Mouse (Mus musculus): ENCODE data around the gene Clasrp. TPM values are rescaled to one million over a fixed set of nuclear protein-coding genes. Genes with fewer than 3 reads are reported as not detected.

Gene Clasrp
- 8.7 and 9.9 TPM in 2 replicates for polyA plus RNA-seq (2021; fragmentation: Nextera tagmentation)
- long read RNA-seq, experiment 1, transcript Clasrp-201 (21 exons, 2,180 nt), result major isoform, 6 of 16 reads
- long read RNA-seq, experiment 1, partial matches to known transcripts, result 5 of 16 reads
- long read RNA-seq, experiment 1, other reads (novel, unspliced or antisense), result 5 of 16 reads
- long read RNA-seq, experiment 2, transcript Clasrp-201 (21 exons, 2,180 nt), result major isoform, 44 of 154 reads
- long read RNA-seq, experiment 2, transcript Clasrp-209 (21 exons, 2,151 nt), result minor isoform, 17 of 154 reads
- long read RNA-seq, experiment 2, partial matches to known transcripts, result 15 of 154 reads
- long read RNA-seq, experiment 2, other reads (novel, unspliced or antisense), result 78 of 154 reads

GRCm38 (mm10) chr7:19603849-19604605, at the start of gene Clasrp:
Gene Clasrp (minus strand): TSS chr7:19604486.

GRCm38 (mm10) chr7:19629361-19629734, 25.1 kb upstream of the Clasrp start, which contains the start of gene Relb:
Gene Relb (minus strand): TSS chr7:19629438.

GRCm38 (mm10) chr7:19577141-19577852, 27.0 kb downstream of the Clasrp start, which contains the start of the genes Zfp296 and Gemin7:
Gene Zfp296 (plus strand): TSS chr7:19577287.
Gene Gemin7 (minus strand): TSS chr7:19577595.

GRCm38 (mm10) chr7:19562643-19563410, 41.5 kb downstream of the Clasrp start, which contains the start of gene Ppp1r37:
Gene Ppp1r37 (minus strand): TSS chr7:19563076.

Other genes starting within 250 kb of the Clasrp start
- gene Cd3eap, start 245.0 kb downstream of the Clasrp start, polyA plus RNA-seq (2021; fragmentation: Nextera tagmentation), result 14.0 and 14.6 TPM in 2 replicates
- 0.53 and 1.9 TPM in 2 replicates for gene Ppp1r13l, start 244.7 kb downstream of the Clasrp start, polyA plus RNA-seq (2021; fragmentation: Nextera tagmentation)
- gene Ercc2, start 222.5 kb downstream of the Clasrp start, polyA plus RNA-seq (2021; fragmentation: Nextera tagmentation), result 3.7 and 3.8 TPM in 2 replicates
- 1.3 and 1.8 TPM in 2 replicates for gene Klc3, start 200.4 kb downstream of the Clasrp start, polyA plus RNA-seq (2021; fragmentation: Nextera tagmentation)
- gene Ckm, start 199.7 kb downstream of the Clasrp start, polyA plus RNA-seq (2021; fragmentation: Nextera tagmentation), result not detected in 2 replicates
- gene Mark4, start 145.7 kb downstream of the Clasrp start, polyA plus RNA-seq (2021; fragmentation: Nextera tagmentation), result 6.5 and 8.2 TPM in 2 replicates
- gene Exoc3l2, start 141.2 kb downstream of the Clasrp start, polyA plus RNA-seq (2021; fragmentation: Nextera tagmentation), result 0.30 and 0.44 TPM in 2 replicates
- 4.2 TPM in 2 replicates for gene Bloc1s3, start 96.1 kb downstream of the Clasrp start, polyA plus RNA-seq (2021; fragmentation: Nextera tagmentation)
- gene Trappc6a, start 96.1 kb downstream of the Clasrp start, polyA plus RNA-seq (2021; fragmentation: Nextera tagmentation), result 39.0 and 48.4 TPM in 2 replicates
- gene Nkpd1, start 86.6 kb downstream of the Clasrp start, polyA plus RNA-seq (2021; fragmentation: Nextera tagmentation), result 1.1 and 1.4 TPM in 2 replicates
- gene Ppp1r37, start 41.4 kb downstream of the Clasrp start, polyA plus RNA-seq (2021; fragmentation: Nextera tagmentation), result 1.7 and 2.4 TPM in 2 replicates
- gene Zfp296, start 27.2 kb downstream of the Clasrp start, polyA plus RNA-seq (2021; fragmentation: Nextera tagmentation), result 0.60 and 1.7 TPM in 2 replicates
- 136 and 146 TPM in 2 replicates for gene Gemin7, start 26.9 kb downstream of the Clasrp start, polyA plus RNA-seq (2021; fragmentation: Nextera tagmentation)
- 10.4 and 11.2 TPM in 2 replicates for gene Relb, start 25.0 kb upstream of the Clasrp start, polyA plus RNA-seq (2021; fragmentation: Nextera tagmentation)
- 102 and 108 TPM in 2 replicates for gene Clptm1, start 60.5 kb upstream of the Clasrp start, polyA plus RNA-seq (2021; fragmentation: Nextera tagmentation)
- gene Apoc2, start 73.5 kb upstream of the Clasrp start, polyA plus RNA-seq (2021; fragmentation: Nextera tagmentation), result not detected in 2 replicates
- not detected in 2 replicates for gene Gm44805, start 76.9 kb upstream of the Clasrp start, polyA plus RNA-seq (2021; fragmentation: Nextera tagmentation)
- not detected in 2 replicates for gene Apoc4, start 77.0 kb upstream of the Clasrp start, polyA plus RNA-seq (2021; fragmentation: Nextera tagmentation)
- 6.6 and 10.7 TPM in 2 replicates for gene Apoc1, start 88.2 kb upstream of the Clasrp start, polyA plus RNA-seq (2021; fragmentation: Nextera tagmentation)
- gene Apoe, start 94.7 kb upstream of the Clasrp start, polyA plus RNA-seq (2021; fragmentation: Nextera tagmentation), result 9,624 and 9,681 TPM in 2 replicates
- gene Tomm40, start 111.0 kb upstream of the Clasrp start, polyA plus RNA-seq (2021; fragmentation: Nextera tagmentation), result 158 and 171 TPM in 2 replicates
- gene Nectin2, start 146.0 kb upstream of the Clasrp start, polyA plus RNA-seq (2021; fragmentation: Nextera tagmentation), result 4.7 and 6.5 TPM in 2 replicates
- 8.8 and 9.8 TPM in 2 replicates for gene Bcam, start 166.5 kb upstream of the Clasrp start, polyA plus RNA-seq (2021; fragmentation: Nextera tagmentation)
- 0.11 TPM in 1 of 2 replicates, not detected in the other for gene Cblc, start 192.3 kb upstream of the Clasrp start, polyA plus RNA-seq (2021; fragmentation: Nextera tagmentation)
- 0.46 and 0.52 TPM in 2 replicates for gene Bcl3, start 218.3 kb upstream of the Clasrp start, polyA plus RNA-seq (2021; fragmentation: Nextera tagmentation)
- gene Gm19345, start 247.5 kb upstream of the Clasrp start, polyA plus RNA-seq (2021; fragmentation: Nextera tagmentation), result 3.9 and 5.1 TPM in 2 replicates